In genomic region chr9:64704073-64704840, GRCm38 (mm10) we compare ENCODE assay signal across 18 mouse cellular contexts. TPM values are rescaled to one million over a fixed set of nuclear protein-coding genes. Genes with fewer than 3 reads are reported as not detected.
A peak's percentile ranks its signal among the peaks of the same experiment; 100 is the strongest.
DNase-seq lines count a peak whose midpoint lies in the region; ATAC-seq and TF ChIP-seq lines count a peak whose summit lies in the region.
"Had no signal": no experiment of that assay in that cellular context is flagged by ENCODE, and none has a peak within 500 bp of the region (broad histone marks: within the 10 kb centered on the region; RNA-seq: fewer than 3 reads in every experiment).

No protein-coding gene starts in this region.

- no peaks in the 10 kb centered on the region; the same call in 1 of the 2 replicates for H3K36me3 ChIP-seq in lung, postnatal 0 days (ENCODE audit: insufficient read depth, low read length)
- H3K36me3 ChIP-seq in macrophage (ENCODE audit: inconsistent target), result peaks cover 22% of the 10 kb centered on the region; the same call in 1 of the 2 replicates

- DNase-seq in heart, adult 11 months, result peak; percentile 74
- DNase-seq in heart, postnatal 25 days (ENCODE audit: low spot score), result no peak
- peak; percentile 46 for DNase-seq in lung, postnatal 0 days (ENCODE audit: low spot score)
- no peak for DNase-seq in lung, postnatal 14 days
- DNase-seq in yolk sac, embryonic 10.5 days (ENCODE audit: low spot score), result peak; percentile 50
- DNase-seq in spleen, adult 18-20 months, result no peak
- no peak for DNase-seq in cerebellum, adult 2 months
- DNase-seq: adrenal gland, adult 8-10 months; cerebellum, adult 18-20 months; kidney, postnatal 10 days; right cerebral cortex, postnatal 25 days; thymus, adult 18-20 months had no signal

- intact Hi-C loops in heart, postnatal 25 days (cut with DNase I), result no loop called here

- H3K9me3 ChIP-seq in lung, postnatal 0 days (ENCODE audit: low read length), result no peaks in the 10 kb centered on the region
- H3K9me3 ChIP-seq: forebrain, embryonic 15.5 days; heart, embryonic 13.5 days; limb, embryonic 15.5 days; neural tube, embryonic 12.5 days had no signal

- no peaks in the 10 kb centered on the region for H3K27me3 ChIP-seq in lung, postnatal 0 days (replicated peaks; ENCODE audit: insufficient read depth, low read length)
- no peaks in the 10 kb centered on the region for H3K27me3 ChIP-seq in cerebellum, adult 2 months (ENCODE audit: control insufficient read depth, insufficient read depth, low read length)
- H3K27me3 ChIP-seq: forebrain, embryonic 15.5 days; heart, embryonic 13.5 days; limb, embryonic 15.5 days; neural tube, embryonic 12.5 days had no signal

- H3K79me2 ChIP-seq in macrophage (ENCODE audit: inconsistent target), result peaks cover 17% of the 10 kb centered on the region; the same call in 1 of the 2 replicates

- WGBS in lung, postnatal 0 days, result 70% methylated on average over 5 of the region's 5 CpGs
- WGBS in macrophage (ENCODE audit: missing documents), result 79% methylated on average over 5 of the region's 5 CpGs
- WGBS in cerebellum, adult 2 months, result 87% methylated on average over 5 of the region's 5 CpGs

- H3K9ac ChIP-seq in lung, postnatal 0 days (replicated peaks; ENCODE audit: low read depth), result no peak overlapping the region
- H3K9ac ChIP-seq: forebrain, embryonic 15.5 days; heart, embryonic 13.5 days; limb, embryonic 15.5 days; neural tube, embryonic 12.5 days had no signal

- no peaks in the 10 kb centered on the region for H3K4me1 ChIP-seq in lung, postnatal 0 days (ENCODE audit: insufficient read depth, low read depth, low read length)
- H3K4me1 ChIP-seq in cerebellum, adult 2 months (ENCODE audit: control insufficient read depth, insufficient read depth, low read length), result no peaks in the 10 kb centered on the region
- H3K4me1 ChIP-seq: forebrain, embryonic 15.5 days; limb, embryonic 15.5 days; neural tube, embryonic 12.5 days had no signal

- TF ChIP-seq EP300 in lung, postnatal 0 days (IDR thresholded peaks at IDR 0.05), result no peak

- no peak overlapping the region for H3K27ac ChIP-seq in lung, postnatal 0 days (ENCODE audit: low read length)
- peak overlapping the region; percentile 30 for H3K27ac ChIP-seq in macrophage
- H3K27ac ChIP-seq in cerebellum, adult 2 months (ENCODE audit: insufficient read depth, low read length), result no peak overlapping the region
- H3K27ac ChIP-seq: forebrain, embryonic 15.5 days; heart, embryonic 13.5 days; hindbrain, postnatal 0 days; limb, embryonic 15.5 days; neural tube, embryonic 12.5 days had no signal

- no peak for TF ChIP-seq CTCF in lung, postnatal 0 days (IDR thresholded peaks at IDR 0.05)
- TF ChIP-seq CTCF in cerebellum, adult 2 months (IDR thresholded peaks at IDR 0.05; ENCODE audit: borderline replicate concordance, insufficient read depth, low read depth, low read length), result no peak

- no peak overlapping the region for H3K4me3 ChIP-seq in lung, postnatal 0 days (ENCODE audit: low read depth, low read length)
- H3K4me3 ChIP-seq in macrophage (ENCODE audit: inconsistent target), result no peak overlapping the region
- H3K4me3 ChIP-seq in cerebellum, adult 2 months (replicated peaks; ENCODE audit: insufficient read depth, low read depth, low read length), result no peak overlapping the region
- H3K4me3 ChIP-seq: forebrain, embryonic 15.5 days; heart, embryonic 13.5 days; limb, embryonic 15.5 days; neural tube, embryonic 12.5 days had no signal

- TF ChIP-seq POLR2A in cerebellum, adult 2 months (IDR thresholded peaks at IDR 0.05; ENCODE audit: borderline replicate concordance, insufficient read depth, low read length), result no peak

- H3K4me2 ChIP-seq in lung, postnatal 0 days (replicated peaks; ENCODE audit: low read depth, low read length), result no peak overlapping the region
- H3K4me2 ChIP-seq: forebrain, embryonic 15.5 days; heart, embryonic 13.5 days; limb, embryonic 15.5 days; neural tube, embryonic 12.5 days had no signal

- peak; percentile 32; the same call in 1 of the 2 replicates for ATAC-seq in lung, postnatal 0 days
- ATAC-seq: forebrain, embryonic 15.5 days; hindbrain, postnatal 0 days had no signal

RNA-seq across cellular contexts. Expression of gene Rab11a, which starts 33.3 kb away (rescaled TPM):
- total RNA-seq in heart, postnatal 25 days (2021), result 100 to 1,000 TPM; 170 to 191 TPM
- polyA plus RNA-seq in lung, postnatal 0 days (2015; fragmentation: Nextera tagmentation; extraction: Ambion mirVana), result 608 and 674 TPM in 2 replicates
- total RNA-seq in macrophage (2018; cell fraction: chromatin; rRNA removed), result 100 to 1,000 TPM in 5 of 26 experiments, 10 to 100 TPM in 21; 67.4 to 117 (median 73.8) TPM
- total RNA-seq in macrophage (2018; cell fraction: cytosol; rRNA removed), result 100 to 1,000 TPM; 177 to 284 (median 221) TPM
- 100 to 1,000 TPM in 10 of 26 experiments, 10 to 100 TPM in 16; 65.8 to 128 (median 94.2) TPM for total RNA-seq in macrophage (2018; cell fraction: nucleus; rRNA removed)
- 214 to 374 TPM (median 216 TPM) in 3 replicates for polyA plus RNA-seq in macrophage (2018)
- 255 and 259 TPM in 2 replicates for polyA plus RNA-seq in cerebellum, adult 2 months (2012; rRNA removed)

Comparison
In these comparisons a context has a peak if more than half of its experiments do, and no peak if none do; other contexts are left out.
1. DNase-seq: peak in heart, adult 11 months (single experiment), lung, postnatal 0 days (single experiment) and yolk sac, embryonic 10.5 days (single experiment); none in heart, postnatal 25 days (single experiment), lung, postnatal 14 days (single experiment), spleen, adult 18-20 months (0 of 2) and cerebellum, adult 2 months (0 of 2).